Mouse (Mus musculus) adrenal gland, adult 8-10 months (tissue): ENCODE results near the gene Zbed3. TPM values are rescaled to one million over a fixed set of nuclear protein-coding genes. Genes with fewer than 3 reads are reported as not detected.
A peak's percentile ranks its signal among the peaks of the same experiment; 100 is the strongest.
"Not testable (repeated sequence)": the region's sequence is repeated elsewhere in the genome, so short reads cannot be mapped to it uniquely, and the experiment has no call there.

ENCODE experiments used
- DNase-seq: peaks from one replicate; pipeline ENCODE4 v3.0.0; 2022
- total RNA-seq, 4 experiments: library from RNA; stranded (reverse); gene quantifications; 2 replicates each; pipeline ENCODE4 v1.2.4; 2022

Zbed3 gene
- total RNA-seq, 4 experiments from 2014 or later: 19.6 to 30.0 (median 26.0) TPM

DNA sequence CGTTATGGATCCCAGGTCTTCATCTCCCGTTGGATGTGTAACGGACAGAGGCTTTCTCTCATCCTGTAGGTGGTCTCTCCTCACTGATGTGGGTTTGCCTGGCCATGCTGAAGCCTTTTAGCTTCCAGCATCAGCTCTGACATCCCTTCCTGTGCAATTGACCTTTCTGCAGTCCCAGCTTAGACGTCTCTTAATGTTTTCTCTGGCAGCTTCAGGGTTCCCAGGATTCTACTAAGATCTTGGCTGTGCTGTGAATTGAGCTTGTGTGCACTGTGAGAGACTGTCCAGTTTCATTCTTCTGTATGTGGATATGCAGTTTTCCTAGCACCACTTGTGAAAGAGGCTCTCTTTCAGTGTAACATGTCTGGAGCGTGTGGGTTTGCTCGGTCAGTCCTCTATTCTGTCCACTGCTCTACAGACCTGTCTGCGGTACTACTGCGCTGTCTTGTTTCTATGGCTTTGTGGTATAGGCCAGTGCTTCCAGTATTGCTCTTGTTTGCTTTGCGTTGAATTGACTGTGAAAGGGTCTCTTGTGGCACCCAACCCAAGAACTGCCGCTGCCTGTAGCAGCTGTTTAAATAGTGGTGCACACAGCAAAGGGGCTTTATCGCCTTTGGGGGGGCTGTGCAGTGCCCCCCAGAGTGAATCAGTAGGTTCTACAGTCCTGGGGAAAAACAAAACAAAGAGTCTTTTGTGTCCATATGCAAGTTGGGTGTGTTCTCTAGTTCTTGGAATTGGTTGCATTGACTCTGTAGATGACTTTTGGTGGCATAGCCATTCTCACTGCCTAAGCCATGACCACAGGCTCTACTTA, 8.9 kb downstream of the Zbed3 start:
- no peak for DNase-seq

DNA sequence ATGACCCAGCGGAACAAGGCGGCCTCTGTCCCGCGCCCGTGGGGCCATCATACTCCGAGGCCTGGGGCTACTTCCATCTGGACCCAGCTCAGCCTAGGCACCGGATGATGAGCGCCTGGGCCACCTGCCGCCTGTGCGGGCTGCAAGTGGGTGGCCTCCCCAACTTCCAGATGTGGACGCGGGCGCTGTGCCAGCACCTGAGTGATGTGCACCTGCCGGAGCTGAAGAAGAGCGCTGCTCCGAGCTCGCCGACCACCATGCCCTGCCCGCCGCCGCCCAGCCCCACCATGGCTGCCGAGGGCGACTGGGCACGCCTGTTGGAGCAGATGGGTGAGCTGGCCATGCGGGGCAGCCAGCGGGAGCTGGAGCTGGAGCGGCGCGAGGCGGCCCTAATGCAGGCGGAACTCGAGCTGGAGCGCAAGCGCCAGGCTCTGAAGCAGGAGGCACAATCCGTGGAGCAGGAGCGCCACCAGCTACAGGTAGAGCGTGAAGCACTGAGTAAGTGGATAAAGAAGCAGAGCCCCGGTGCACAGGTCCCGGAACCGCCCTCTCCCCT, 12.8 kb downstream of the Zbed3 start:
- DNase-seq: no peak

DNA sequence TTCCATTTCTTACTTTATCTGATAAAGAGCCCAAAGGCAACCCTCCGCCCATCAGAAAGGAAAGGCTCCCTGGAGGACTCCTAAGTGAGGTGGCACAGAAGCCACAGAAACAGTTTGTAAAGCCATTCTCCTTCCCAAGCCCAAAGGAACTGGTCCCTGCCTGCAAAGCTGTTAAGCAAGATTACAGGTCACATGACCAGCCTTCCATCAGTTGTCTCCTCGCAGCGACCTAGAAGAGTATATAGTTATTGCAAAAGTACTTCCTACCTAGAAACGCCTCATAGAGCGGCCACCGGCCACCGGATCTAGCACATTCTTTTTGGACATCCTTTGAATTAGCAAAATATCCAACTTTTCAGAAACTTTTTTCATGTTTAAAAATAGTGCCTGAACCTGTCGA, 20.1 kb downstream of the Zbed3 start:
- DNase-seq: no peak

DNA sequence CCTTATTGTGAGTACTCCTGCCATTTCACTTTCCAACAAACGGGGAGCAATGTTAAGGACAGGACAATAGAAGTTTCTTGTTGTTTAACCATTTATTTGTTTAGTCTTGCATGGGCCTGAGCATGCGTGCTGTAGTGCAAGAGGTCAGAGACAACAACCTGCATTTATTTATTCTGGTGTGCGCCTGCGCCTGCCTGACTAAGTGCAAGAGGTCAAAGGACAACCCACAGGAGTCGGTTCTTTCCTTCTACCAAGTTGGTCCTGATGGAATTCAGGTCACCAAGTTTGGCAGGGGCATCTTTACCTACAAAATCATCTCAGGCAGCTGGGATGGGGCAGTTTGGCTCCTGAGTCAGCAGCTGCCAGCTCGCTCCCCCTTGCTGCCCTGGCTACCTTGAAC, 22.5 kb downstream of the Zbed3 start:
- DNase-seq: no peak

DNA sequence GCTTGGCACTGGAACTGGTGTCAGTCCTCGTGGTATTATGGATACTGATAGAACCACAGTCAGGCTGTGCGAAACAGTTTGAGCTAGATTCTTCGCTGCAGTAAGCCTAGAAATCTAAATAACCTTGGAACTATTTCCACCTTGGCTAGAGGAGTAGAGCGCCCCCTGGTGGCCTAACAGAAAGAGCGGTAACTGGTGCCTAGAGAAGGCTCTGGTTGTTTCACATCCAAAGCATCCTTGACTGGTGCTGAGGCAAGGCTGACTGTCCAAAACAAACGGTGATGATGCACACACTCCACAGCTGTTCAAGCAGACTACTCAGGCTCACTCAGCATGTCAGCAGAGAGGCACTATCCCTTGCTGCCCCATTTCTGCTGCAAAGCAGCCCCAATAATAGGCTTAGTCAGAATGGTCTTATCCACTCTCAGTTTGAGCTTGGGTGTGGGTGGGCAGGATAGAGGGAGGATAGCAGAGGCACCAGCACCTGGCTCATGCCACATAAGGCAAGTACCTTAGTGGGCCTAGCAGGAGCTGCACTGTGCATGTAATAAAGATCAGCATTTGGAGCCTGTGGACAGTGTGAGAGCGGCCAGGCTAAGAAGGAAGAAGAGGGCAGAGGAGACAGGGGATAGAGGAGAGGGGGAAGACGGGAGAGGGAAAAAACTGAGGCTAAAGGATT, 23.7 kb downstream of the Zbed3 start:
- DNase-seq: peak; percentile 66

DNA sequence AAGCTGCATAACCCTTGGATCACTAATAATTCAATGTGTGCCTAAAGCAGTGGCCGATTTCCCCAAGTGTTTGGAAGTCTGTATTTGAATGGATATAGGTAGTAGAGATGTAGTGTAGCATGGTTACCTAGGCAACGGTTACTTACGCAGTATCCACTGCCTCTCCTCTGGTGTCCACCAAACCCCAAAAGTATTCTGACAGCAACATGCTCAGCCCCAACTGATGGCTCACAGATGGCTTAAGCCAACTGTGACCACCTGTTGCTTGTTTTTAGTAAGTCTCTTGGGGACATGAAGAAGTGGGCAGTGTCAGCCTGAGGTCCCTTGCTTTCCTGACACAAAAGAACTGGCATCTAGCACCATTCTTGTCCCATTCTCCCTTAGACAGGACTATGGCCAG, 25.1 kb downstream of the Zbed3 start:
- DNase-seq: no peak

DNA sequence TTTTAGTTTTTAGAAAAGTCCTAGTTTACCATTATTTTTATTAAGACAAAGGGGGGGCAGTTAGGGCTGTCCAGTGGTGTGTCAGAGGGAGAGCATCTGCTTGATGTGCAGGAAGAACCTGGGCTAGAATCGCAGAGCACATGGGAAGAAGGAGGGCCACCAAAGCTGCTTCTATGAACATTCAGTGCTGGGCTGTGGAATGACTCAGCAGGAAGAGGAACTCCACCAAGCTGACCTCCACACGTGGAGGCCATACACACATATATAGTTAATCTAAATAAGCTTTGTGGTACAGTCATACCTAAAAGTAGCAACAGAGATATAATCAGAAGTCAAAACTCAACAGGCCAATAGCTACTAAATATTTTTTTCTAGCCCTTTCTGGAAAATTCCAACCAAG, 34.8 kb downstream of the Zbed3 start:
- DNase-seq: no peak

DNA sequence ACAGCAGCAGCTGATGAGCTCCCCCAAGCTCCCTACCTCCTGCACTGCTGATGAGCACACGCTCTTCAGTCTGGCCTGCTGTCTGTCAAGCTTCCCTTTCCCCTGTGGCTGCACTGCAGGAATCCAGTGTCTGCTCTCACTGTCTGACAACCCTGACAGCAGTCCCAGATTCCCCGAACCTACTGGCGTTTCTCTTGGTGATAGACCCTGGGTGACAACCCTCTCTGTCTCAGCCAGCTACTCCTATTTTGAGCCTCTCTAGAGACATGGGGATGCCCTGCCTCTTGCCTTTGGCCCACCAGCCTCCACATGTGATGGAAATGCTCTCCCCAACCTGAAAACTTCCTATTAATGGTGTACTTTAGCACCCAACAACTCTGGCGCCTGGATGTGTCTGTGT, 40.0 kb downstream of the Zbed3 start:
- no peak for DNase-seq

DNA sequence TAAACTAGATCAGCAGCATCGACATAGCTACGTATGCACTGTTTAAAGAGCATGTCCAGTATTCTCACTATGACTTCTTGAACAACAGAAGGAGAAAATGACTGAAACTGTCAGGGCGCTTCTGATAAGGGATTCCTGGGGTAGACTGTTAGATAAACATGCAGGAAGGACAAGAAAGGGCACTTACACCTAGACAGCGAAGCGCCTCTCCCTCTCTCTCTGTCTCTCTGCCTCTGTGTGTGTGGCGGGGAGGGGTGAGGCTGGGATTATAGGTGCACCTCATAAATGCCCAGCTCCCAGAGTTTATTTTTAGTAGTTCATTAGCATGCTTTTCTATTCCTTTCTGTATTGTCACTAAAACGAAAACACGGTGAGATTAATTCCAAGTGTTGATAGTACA, 42.9 kb downstream of the Zbed3 start:
- DNase-seq: no peak

DNA sequence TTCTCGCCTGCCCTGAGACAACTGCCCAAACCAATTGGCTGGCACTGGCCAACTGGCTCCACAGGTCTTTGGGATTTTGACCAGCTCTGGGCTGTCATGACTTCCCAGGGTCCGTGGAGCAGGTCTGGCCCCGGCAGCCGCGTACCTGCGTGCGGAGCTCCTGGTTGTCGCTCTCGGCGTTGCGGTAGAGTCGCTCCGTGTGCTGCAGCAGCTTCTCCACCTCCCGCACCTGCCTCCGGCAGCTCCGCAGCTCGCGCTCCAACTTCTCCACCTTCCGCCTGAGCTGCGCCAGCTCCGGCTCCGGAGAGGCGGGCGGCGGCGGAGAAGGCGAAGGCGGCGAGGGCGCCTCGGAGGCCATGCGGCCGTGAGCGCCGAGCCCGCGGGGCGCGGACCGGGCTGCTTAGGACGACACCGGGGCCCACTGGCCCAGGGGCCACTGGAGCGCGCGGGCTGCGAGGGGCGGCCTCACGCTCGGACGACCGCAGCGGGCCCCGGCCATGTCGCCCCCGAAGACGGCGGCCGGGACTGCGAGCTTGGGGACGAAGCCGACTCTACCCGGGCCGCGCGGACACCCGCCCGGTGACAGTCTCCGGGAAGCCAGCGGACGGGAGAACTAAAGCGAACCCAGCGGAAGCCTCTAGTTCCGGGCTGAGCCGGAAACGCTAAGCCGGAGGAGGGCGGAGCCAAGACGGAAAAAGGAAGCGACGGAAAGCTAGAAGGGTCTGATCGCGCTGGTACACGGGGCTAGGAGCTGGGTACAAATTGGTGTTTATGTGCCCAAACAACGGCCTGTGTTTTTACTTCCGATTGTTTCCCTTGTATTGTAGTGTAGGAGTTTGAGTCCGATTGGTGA, 51.5 kb downstream of the Zbed3 start, which contains the start of gene Aggf1:
Aggf1 (minus strand) TSS at position 652 of the 853 bp plus-strand sequence.
- peak; percentile 88 for DNase-seq

DNA sequence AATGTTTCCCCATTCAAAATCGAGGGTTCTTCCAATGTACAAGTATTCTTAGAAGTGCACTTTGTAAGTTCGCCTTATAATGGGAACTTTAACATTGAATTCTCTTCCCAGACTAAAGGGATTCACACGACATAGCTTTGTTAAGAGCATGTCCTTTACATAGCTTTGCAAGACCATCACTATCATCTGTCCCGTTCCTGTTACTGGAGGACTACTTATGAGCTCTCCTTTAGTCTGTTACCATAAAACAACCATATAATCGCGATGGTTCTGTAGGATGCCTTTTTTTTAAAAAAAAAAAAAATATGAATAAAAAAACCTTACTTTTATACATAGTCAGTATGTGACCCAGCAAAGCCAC, 52.1 kb downstream of the Zbed3 start:
- no peak for DNase-seq

DNA sequence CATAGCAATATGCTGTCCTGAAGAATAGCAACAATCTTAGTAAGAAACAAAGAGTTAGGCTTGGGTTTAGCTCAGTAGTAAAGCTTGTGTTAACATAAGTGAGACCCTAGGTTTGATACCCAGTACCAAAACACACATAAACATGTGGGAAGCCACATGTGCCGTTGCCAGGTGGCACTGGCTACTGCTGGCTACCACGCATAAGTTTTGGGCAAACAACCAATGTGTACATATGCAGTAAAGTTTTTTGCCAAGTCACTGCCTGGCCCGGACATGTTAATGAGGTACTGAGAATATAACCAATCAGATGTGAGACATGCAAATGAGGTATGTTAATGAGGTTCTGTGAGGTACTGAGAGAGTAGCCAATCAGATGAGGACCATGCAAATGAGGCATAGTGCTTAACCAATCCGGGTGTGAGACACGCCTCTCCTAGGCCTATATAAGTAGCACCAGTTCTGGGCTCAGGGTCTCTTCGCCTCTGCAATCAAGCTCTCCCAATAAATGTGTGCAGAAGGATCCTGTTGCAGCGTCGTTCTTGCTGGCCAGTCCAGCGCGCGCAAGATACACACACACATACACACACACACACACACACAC, 53.4 kb downstream of the Zbed3 start:
- not testable (repeated sequence) for DNase-seq

DNA sequence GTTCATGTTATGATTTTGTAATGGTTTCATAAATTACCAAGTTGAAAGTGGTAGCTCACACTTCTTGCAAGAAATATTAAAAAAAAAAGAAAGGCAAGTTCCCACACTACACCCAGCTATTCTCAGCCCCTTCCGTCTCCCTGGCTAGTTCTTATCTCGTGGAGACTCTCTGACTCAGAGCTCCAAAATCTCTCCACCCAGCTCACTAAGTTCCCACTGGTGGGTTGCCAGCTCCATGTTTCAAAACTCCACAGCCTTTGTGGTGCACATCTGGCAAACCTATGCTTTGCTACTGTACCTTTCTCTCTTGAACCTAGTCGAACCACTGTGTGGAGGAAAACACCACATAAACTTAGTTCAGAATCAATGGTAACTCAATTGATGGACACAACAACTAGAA, 55.3 kb downstream of the Zbed3 start:
- no peak for DNase-seq

DNA sequence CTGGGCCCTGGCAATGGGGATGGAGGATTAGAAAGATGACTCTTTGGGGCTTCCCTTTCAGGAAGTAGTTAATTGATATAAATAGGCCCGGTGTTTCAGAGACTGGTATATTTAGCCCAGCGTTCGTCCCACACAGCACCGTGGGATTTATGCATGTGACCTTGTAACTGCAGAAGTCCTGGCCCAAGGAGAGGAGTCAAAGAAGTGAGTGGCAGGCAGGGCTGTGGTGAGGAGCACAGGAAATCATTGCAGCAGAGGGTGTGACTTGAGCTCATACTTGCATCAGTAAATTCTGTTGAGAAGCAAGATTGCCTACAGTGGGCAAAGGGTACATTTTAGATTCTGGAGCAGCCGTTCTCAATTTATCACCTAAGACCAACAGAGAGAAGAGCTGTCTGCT, 59.0 kb downstream of the Zbed3 start:
- peak; percentile 12 for DNase-seq

Other genes starting within 250 kb of the Zbed3 start
- gene Pde8b, start 73.3 kb upstream of the Zbed3 start, total RNA-seq: 100 to 1,000 TPM in 2 of 4 experiments, 10 to 100 TPM in 2; 57.8 to 141 (median 103) TPM
- gene Aggf1, start 51.7 kb downstream of the Zbed3 start, total RNA-seq: 10 to 100 TPM; 37.8 to 43.1 (median 40.3) TPM
- gene Crhbp, start 121.3 kb downstream of the Zbed3 start, total RNA-seq: not detected
- not detected for gene S100z, start 155.1 kb downstream of the Zbed3 start, total RNA-seq
- under 1 TPM in 3 of 4 experiments, not detected in 1; 0.10 to 0.17 (median 0.15) TPM for gene F2rl1, start 201.6 kb downstream of the Zbed3 start, total RNA-seq